Comparison of ENCODE assay signal across 8 mouse cellular contexts in genomic region chr1:67039083-67039482, GRCm38 (mm10). TPM values are rescaled to one million over a fixed set of nuclear protein-coding genes. Genes with fewer than 3 reads are reported as not detected.
A peak's percentile ranks its signal among the peaks of the same experiment; 100 is the strongest.
DNase-seq lines count a peak whose midpoint lies in the region; ATAC-seq and TF ChIP-seq lines count a peak whose summit lies in the region.

No protein-coding gene starts in this region.

- peak overlapping the region; percentile 85 for H3K4me2 ChIP-seq in lung, embryonic 14.5 days
- H3K4me2 ChIP-seq in embryonic facial prominence, embryonic 14.5 days (ENCODE audit: low read depth, low read length): peak overlapping the region; percentile 82
- H3K4me2 ChIP-seq in intestine, embryonic 16.5 days (ENCODE audit: low read depth, low read length): peak overlapping the region; percentile 60
- peak overlapping the region; percentile 46 for H3K4me2 ChIP-seq in neural tube, embryonic 11.5 days (ENCODE audit: low read depth)

- peak; percentile 11 for DNase-seq in lung, embryonic 14.5 days
- DNase-seq in lung, postnatal 4 days: no peak
- no peak for DNase-seq in embryonic facial prominence, embryonic 14.5 days (ENCODE audit: low spot score)
- DNase-seq in neural tube, embryonic 11.5 days (ENCODE audit: low spot score): no peak
- DNase-seq in urinary bladder, postnatal 36 days (ENCODE audit: low spot score in 2 of 2): no peak
- no peak for DNase-seq in left cerebral cortex, postnatal 4 days
- no peak for DNase-seq in ovary, postnatal 36 days (ENCODE audit: low spot score)

- WGBS in lung, embryonic 14.5 days: 1% methylated on average over 5 of the region's 5 CpGs
- WGBS in embryonic facial prominence, embryonic 14.5 days: 1% methylated on average over 5 of the region's 5 CpGs
- 1% methylated on average over 5 of the region's 5 CpGs for WGBS in intestine, embryonic 16.5 days
- 1% methylated on average over 5 of the region's 5 CpGs for WGBS in neural tube, embryonic 11.5 days

- no peak for TF ChIP-seq CTCF in lung, embryonic 14.5 days (IDR thresholded peaks at IDR 0.05; ENCODE audit: low read depth)

- intact Hi-C loops in left cerebral cortex, postnatal 4 days (cut with DNase I): no loop called here

- H3K27me3 ChIP-seq in lung, embryonic 14.5 days (ENCODE audit: insufficient read depth, low read length): no peaks in the 10 kb centered on the region
- no peaks in the 10 kb centered on the region for H3K27me3 ChIP-seq in embryonic facial prominence, embryonic 14.5 days (replicated peaks; ENCODE audit: control insufficient read depth, insufficient read depth, low read length)
- no peaks in the 10 kb centered on the region for H3K27me3 ChIP-seq in intestine, embryonic 16.5 days (replicated peaks; ENCODE audit: control insufficient read depth, insufficient read depth, low read length)
- no peaks in the 10 kb centered on the region for H3K27me3 ChIP-seq in neural tube, embryonic 11.5 days (ENCODE audit: control insufficient read depth, insufficient read depth, low read length)

- H3K27ac ChIP-seq in lung, embryonic 14.5 days (ENCODE audit: low read depth): no peak overlapping the region
- H3K27ac ChIP-seq in embryonic facial prominence, embryonic 14.5 days (replicated peaks; ENCODE audit: low read depth, low read length): no peak overlapping the region
- H3K27ac ChIP-seq in intestine, embryonic 16.5 days (ENCODE audit: low read length): no peak overlapping the region
- H3K27ac ChIP-seq in neural tube, embryonic 11.5 days (ENCODE audit: low read depth, low read length): no peak overlapping the region

- ATAC-seq in lung, embryonic 14.5 days (ENCODE audit: insufficient read depth): peak; percentile 21
- no peak for ATAC-seq in embryonic facial prominence, embryonic 14.5 days (ENCODE audit: low read depth)
- peak; percentile 22 for ATAC-seq in intestine, embryonic 16.5 days
- ATAC-seq in neural tube, embryonic 11.5 days (ENCODE audit: insufficient read depth, low FRiP score, low TSS enrichment): peak; percentile 13; the same call in 1 of the 2 replicates

- peaks cover 4% of the 10 kb centered on the region; the same call in 1 of the 2 replicates for H3K4me1 ChIP-seq in lung, embryonic 14.5 days (ENCODE audit: insufficient read depth)
- no peaks in the 10 kb centered on the region for H3K4me1 ChIP-seq in embryonic facial prominence, embryonic 14.5 days (ENCODE audit: control insufficient read depth, insufficient read depth, low read length)
- 0 out of 2 replicates have a peak, but pooled peaks cover 5% of the 10 kb centered on the region for H3K4me1 ChIP-seq in intestine, embryonic 16.5 days (ENCODE audit: control insufficient read depth, insufficient read depth, low read length)
- H3K4me1 ChIP-seq in neural tube, embryonic 11.5 days (ENCODE audit: control insufficient read depth, insufficient read depth, low read length): peaks cover 6% of the 10 kb centered on the region; the same call in 1 of the 2 replicates

- H3K4me3 ChIP-seq in lung, embryonic 14.5 days (ENCODE audit: low read depth, low read length): peak overlapping the region; percentile 90
- peak overlapping the region; percentile 87 for H3K4me3 ChIP-seq in embryonic facial prominence, embryonic 14.5 days (ENCODE audit: low read depth, low read length)
- peak overlapping the region; percentile 90 for H3K4me3 ChIP-seq in intestine, embryonic 16.5 days (ENCODE audit: low read length)
- H3K4me3 ChIP-seq in neural tube, embryonic 11.5 days (ENCODE audit: low read depth, low read length): peak overlapping the region; percentile 84

- H3K36me3 ChIP-seq in lung, embryonic 14.5 days (ENCODE audit: insufficient read depth): peaks cover 18% of the 10 kb centered on the region
- H3K36me3 ChIP-seq in embryonic facial prominence, embryonic 14.5 days (ENCODE audit: control insufficient read depth, insufficient read depth, low read length): peaks cover 20% of the 10 kb centered on the region; the same call in 1 of the 2 replicates
- no peaks in the 10 kb centered on the region for H3K36me3 ChIP-seq in intestine, embryonic 16.5 days (ENCODE audit: control insufficient read depth, insufficient read depth, low read length)
- H3K36me3 ChIP-seq in neural tube, embryonic 11.5 days (ENCODE audit: control insufficient read depth, insufficient read depth, low read length): no peaks in the 10 kb centered on the region

- no peaks in the 10 kb centered on the region for H3K9me3 ChIP-seq in lung, embryonic 14.5 days (ENCODE audit: low read depth, low read length)
- no peaks in the 10 kb centered on the region for H3K9me3 ChIP-seq in embryonic facial prominence, embryonic 14.5 days (ENCODE audit: control insufficient read depth, low read length)
- H3K9me3 ChIP-seq in intestine, embryonic 16.5 days (ENCODE audit: control insufficient read depth, low read length): no peaks in the 10 kb centered on the region
- H3K9me3 ChIP-seq in neural tube, embryonic 11.5 days (ENCODE audit: control insufficient read depth, low read length): no peaks in the 10 kb centered on the region

- H3K9ac ChIP-seq in lung, embryonic 14.5 days: peak overlapping the region; percentile 82
- peak overlapping the region; percentile 83 for H3K9ac ChIP-seq in embryonic facial prominence, embryonic 14.5 days (ENCODE audit: low read depth, low read length)
- H3K9ac ChIP-seq in intestine, embryonic 16.5 days (ENCODE audit: low read depth, low read length): peak overlapping the region; percentile 87
- H3K9ac ChIP-seq in neural tube, embryonic 11.5 days (ENCODE audit: low read length): peak overlapping the region; percentile 59

RNA-seq across cellular contexts. Expression of gene Lancl1, which starts 0.4 kb away (rescaled TPM):
- polyA plus RNA-seq in lung, embryonic 14.5 days (2014; fragmentation: Nextera tagmentation; extraction: Ambion mirVana): 96.6 and 102 TPM in 2 replicates
- polyA plus RNA-seq in embryonic facial prominence, embryonic 14.5 days (2014; fragmentation: Nextera tagmentation; extraction: Ambion mirVana): 112 and 117 TPM in 2 replicates
- 56.5 and 59.8 TPM in 2 replicates for polyA plus RNA-seq in intestine, embryonic 16.5 days (2015; fragmentation: Nextera tagmentation; extraction: Ambion mirVana)
- 111 and 119 TPM in 2 replicates for polyA plus RNA-seq in neural tube, embryonic 11.5 days (2014; fragmentation: Nextera tagmentation; extraction: Ambion mirVana)
- 100 to 1,000 TPM; 131 to 133 TPM for total RNA-seq in left cerebral cortex, postnatal 4 days (2021)
